Mouse (Mus musculus): ENCODE measurements around the gene Pard3.

The Pard3 gene

DNA sequence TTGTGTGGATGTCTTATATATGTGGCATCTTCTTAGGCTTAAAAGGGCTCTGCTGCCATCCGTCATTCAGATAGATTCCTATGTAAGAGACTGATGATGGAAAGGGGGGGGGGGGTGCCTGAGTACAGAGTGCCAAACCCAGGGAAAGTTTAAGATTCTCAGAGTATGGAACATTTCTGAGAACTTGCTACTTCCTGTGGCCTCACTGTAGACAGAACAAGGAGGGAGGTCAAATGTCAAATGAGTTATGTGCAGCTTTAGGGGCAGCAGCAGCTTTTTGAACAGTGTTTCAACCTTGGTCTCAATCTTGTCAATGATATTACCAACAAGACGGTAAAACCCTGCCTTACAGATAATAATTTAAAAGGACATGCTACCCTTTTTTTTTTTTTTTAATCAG lies 367.5 kb downstream of the Pard3 start:
- peaks cover 45% of the 10 kb centered on the region for H3K4me1 ChIP-seq (replicated peaks; ENCODE audit: low read depth, low read length)
- no peaks in the 10 kb centered on the region for H3K27me3 ChIP-seq (ENCODE audit: insufficient read depth, low read length)
- H3K9me3 ChIP-seq (ENCODE audit: low read length) = no peaks in the 10 kb centered on the region
- H3K36me3 ChIP-seq (ENCODE audit: insufficient read depth, low read length) = peaks cover 10% of the 10 kb centered on the region
- H3K4me3 ChIP-seq (replicated peaks; ENCODE audit: low read length) = no peak overlapping the region
- TF ChIP-seq NANOG (IDR thresholded peaks at IDR 0.05; ENCODE audit: borderline replicate concordance, low read length) (no peak), POU5F1 (IDR thresholded peaks at IDR 0.05; ENCODE audit: borderline replicate concordance, low read length) (no peak), CTCF (conservative IDR thresholded peaks at IDR 0.05; ENCODE audit: low read length) (no peak)

DNA sequence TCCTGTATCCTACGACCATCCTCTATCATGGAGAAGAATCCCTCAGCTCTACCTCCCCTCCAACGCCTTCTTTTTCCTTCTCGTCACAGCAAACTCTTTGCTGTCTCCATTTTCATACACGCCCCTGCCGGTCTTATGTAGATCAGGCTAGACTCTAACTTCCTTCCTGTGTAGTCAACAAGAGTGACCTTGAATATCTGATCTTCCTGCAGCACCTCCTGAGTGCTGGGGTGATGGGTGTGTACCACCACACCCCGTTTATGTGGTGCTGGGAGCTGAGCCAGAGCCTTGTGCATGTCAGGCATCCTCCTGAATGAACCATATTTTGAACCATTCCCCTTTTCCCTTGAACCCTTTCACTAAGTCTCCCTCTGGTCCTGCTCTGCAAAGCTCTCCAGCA lies 372.3 kb downstream of the Pard3 start:
- Histone ChIP-seq H3K9me3 (ENCODE audit: low read length) (no peaks in the 10 kb centered on the region), H3K4me3 (replicated peaks; ENCODE audit: low read length) (peak overlapping the region; percentile 1; the same call in 1 of the 2 replicates), H3K27me3 (ENCODE audit: insufficient read depth, low read length) (no peaks in the 10 kb centered on the region), H3K4me1 (replicated peaks; ENCODE audit: low read depth, low read length) (peaks cover 77% of the 10 kb centered on the region), H3K36me3 (ENCODE audit: insufficient read depth, low read length) (peaks cover 9% of the 10 kb centered on the region; the same call in 1 of the 2 replicates)
- TF ChIP-seq NANOG (IDR thresholded peaks at IDR 0.05; ENCODE audit: borderline replicate concordance, low read length) = peak; percentile 57; the same call in 1 of the 2 replicates
- no peak for TF ChIP-seq CTCF (conservative IDR thresholded peaks at IDR 0.05; ENCODE audit: low read length)
- no peak for TF ChIP-seq POU5F1 (IDR thresholded peaks at IDR 0.05; ENCODE audit: borderline replicate concordance, low read length)

DNA sequence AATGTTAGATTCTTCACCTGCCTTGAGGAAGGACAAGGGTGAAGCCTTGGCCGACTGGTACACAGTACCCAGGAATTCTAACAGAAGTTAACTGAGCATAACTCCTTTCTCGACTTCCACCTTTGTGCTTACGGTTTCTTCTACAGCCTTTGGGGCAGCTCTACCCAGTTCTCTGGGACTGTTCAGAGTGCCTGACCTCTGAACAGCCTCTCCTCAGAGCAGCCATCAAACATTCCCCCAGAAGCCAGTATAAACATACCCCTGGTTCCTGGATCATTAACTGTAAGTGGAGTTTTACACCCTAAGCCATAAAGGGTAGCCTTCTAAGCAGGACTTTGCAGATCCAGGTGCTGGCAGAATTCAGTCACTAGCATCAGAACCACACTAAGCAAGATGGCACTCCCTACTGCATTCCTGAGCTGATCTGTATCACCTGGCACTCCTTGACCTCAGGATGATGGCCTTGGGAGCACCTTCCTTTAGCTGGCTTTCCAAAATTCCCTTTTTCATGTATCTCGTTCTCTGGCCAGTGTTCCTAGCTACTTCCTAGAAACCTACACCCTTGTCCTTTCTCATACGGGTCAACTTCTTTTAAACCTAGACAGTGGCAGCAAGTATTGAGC lies 374.0 kb downstream of the Pard3 start:
- Histone ChIP-seq H3K9me3 (ENCODE audit: low read length) (no peaks in the 10 kb centered on the region), H3K4me1 (replicated peaks; ENCODE audit: low read depth, low read length) (peaks cover 84% of the 10 kb centered on the region), H3K4me3 (replicated peaks; ENCODE audit: low read length) (no peak overlapping the region), H3K36me3 (ENCODE audit: insufficient read depth, low read length) (peaks cover 6% of the 10 kb centered on the region; the same call in 1 of the 2 replicates), H3K27me3 (ENCODE audit: insufficient read depth, low read length) (no peaks in the 10 kb centered on the region)
- TF ChIP-seq NANOG (IDR thresholded peaks at IDR 0.05; ENCODE audit: borderline replicate concordance, low read length) = peak; percentile 48
- TF ChIP-seq POU5F1 (IDR thresholded peaks at IDR 0.05; ENCODE audit: borderline replicate concordance, low read length) = no peak

DNA sequence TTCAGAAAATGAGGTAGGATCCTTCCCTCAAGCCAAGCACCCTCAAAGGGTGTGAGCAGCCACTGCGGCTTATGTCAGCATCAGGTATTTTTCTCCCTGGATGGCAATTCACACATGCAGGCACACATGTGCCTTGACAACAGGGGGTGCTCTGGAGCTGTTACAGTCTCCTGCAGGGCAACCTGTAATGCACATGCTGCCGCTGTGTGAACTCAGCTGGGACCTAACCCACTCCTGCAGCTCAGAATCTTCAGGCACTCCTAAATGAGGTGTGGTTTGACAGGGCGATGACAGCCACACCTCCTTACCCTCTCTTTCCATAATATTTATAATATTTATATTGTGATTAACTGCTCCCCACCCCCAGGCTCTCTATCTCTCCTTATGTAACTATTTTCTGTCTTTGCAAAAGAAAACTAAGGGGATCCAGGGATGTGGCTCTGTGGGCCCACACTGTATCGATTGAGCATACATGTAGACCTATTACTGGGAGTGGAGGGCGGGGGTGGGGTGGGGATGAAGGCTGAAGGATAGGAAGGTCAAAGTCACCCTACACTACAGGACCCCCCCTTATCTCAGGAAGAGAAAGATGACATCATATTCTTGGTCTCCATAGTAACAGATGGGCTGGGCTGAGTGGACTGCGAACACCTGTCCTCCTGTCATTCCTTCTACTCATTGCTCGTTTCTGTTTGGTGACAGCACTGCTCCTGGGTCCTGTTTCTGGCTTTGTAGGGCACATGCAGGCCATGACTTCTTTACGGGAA lies 375.1 kb downstream of the Pard3 start:
- 0 out of 2 replicates have a peak, but pooled peaks cover 6% of the 10 kb centered on the region for H3K36me3 ChIP-seq (ENCODE audit: insufficient read depth, low read length)
- H3K9me3 ChIP-seq (ENCODE audit: low read length) = no peaks in the 10 kb centered on the region
- TF ChIP-seq CTCF (conservative IDR thresholded peaks at IDR 0.05; ENCODE audit: low read length) = no peak
- TF ChIP-seq NANOG (IDR thresholded peaks at IDR 0.05; ENCODE audit: borderline replicate concordance, low read length) = no peak
- TF ChIP-seq POU5F1 (IDR thresholded peaks at IDR 0.05; ENCODE audit: borderline replicate concordance, low read length) = no peak

DNA sequence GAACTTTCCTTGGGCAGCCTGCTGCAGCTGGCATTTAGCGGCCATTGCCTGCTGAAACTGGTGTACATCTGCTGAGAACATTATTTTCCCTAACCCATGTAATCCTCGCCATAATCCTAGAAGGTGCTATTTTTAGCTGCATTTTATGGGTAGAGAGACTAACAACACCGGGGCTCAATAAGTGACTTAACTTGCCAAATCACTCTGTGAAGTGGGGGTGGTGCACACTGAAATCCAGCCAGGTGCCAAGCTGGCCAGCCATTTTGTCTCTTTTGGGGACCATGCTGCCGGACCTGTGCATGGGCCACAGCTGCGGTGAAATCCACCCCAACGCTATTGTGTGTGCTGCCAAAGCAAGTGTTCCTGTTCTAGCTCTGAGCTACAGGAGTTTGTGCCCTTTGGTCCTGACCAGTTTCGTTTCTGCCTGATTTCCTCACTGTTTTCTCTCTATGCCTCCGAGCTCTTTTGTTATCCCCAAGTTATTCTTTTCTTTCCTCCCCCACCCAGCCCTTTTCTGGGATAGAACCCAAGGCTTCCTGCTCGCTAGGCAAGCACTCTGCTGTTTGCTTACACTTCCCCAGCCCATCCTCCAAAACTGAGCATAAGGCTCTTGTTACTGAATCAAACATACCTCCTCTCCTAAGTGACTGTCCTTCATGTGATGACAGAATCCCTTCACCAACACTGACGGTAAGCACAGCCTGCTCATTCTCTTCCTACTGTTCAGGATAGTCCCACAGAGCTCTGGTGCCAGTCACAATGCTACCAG lies 375.9 kb downstream of the Pard3 start:
- peak overlapping the region; percentile 47 for H3K4me3 ChIP-seq (replicated peaks; ENCODE audit: low read length)
- no peaks in the 10 kb centered on the region for H3K9me3 ChIP-seq (ENCODE audit: low read length)
- 0 out of 2 replicates have a peak, but pooled peaks cover 6% of the 10 kb centered on the region for H3K36me3 ChIP-seq (ENCODE audit: insufficient read depth, low read length)
- H3K27me3 ChIP-seq (ENCODE audit: insufficient read depth, low read length) = no peaks in the 10 kb centered on the region
- peaks cover 72% of the 10 kb centered on the region for H3K4me1 ChIP-seq (replicated peaks; ENCODE audit: low read depth, low read length)
- TF ChIP-seq CTCF (conservative IDR thresholded peaks at IDR 0.05; ENCODE audit: low read length) (no peak), POU5F1 (IDR thresholded peaks at IDR 0.05; ENCODE audit: borderline replicate concordance, low read length) (no peak), NANOG (IDR thresholded peaks at IDR 0.05; ENCODE audit: borderline replicate concordance, low read length) (no peak)

More for the DNA sequence above, 375.1 kb downstream of the Pard3 start:
- H3K27me3 ChIP-seq (ENCODE audit: insufficient read depth, low read length) = no peaks in the 10 kb centered on the region
- H3K4me3 ChIP-seq (replicated peaks; ENCODE audit: low read length) = no peak overlapping the region; the same call in 1 of the 2 replicates
- peaks cover 78% of the 10 kb centered on the region for H3K4me1 ChIP-seq (replicated peaks; ENCODE audit: low read depth, low read length)

DNA sequence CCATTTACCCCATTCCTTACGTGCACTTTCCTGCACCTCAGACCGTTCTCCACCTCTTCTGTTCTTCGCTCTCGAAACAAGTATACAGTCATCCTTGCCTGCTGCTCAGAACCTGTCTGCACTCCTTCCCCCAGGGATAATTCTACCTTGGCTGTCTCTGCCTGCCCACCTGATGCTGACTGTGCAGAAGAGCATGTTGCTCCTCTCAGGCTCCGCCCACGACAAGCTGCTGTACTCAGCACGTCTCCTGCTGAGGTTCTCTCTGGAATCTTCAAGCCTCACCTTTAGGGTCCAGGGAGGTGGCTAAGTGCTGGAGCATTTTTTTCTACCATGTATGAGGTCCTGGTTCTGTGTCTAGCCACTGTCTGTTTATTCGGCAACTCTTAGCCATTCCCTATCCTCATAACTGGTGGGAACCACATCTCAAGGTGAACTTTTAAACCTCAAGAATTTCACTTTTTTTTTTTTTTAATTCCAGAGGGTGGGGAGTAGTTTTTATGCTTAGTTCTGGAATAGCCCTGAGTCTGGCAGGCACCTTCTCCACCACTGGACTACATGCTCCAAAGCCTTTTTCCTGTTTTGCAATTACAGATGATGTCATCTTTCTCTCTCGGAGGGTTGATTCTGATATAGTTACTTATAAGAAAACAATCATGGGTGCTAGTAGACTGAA lies 376.6 kb downstream of the Pard3 start:
- Histone ChIP-seq H3K4me3 (replicated peaks; ENCODE audit: low read length) (peak overlapping the region; percentile 47), H3K27me3 (ENCODE audit: insufficient read depth, low read length) (no peaks in the 10 kb centered on the region), H3K36me3 (ENCODE audit: insufficient read depth, low read length) (0 out of 2 replicates have a peak, but pooled peaks cover 6% of the 10 kb centered on the region), H3K4me1 (replicated peaks; ENCODE audit: low read depth, low read length) (peaks cover 64% of the 10 kb centered on the region), H3K9me3 (ENCODE audit: low read length) (no peaks in the 10 kb centered on the region)
- TF ChIP-seq POU5F1 (IDR thresholded peaks at IDR 0.05; ENCODE audit: borderline replicate concordance, low read length) (no peak), NANOG (IDR thresholded peaks at IDR 0.05; ENCODE audit: borderline replicate concordance, low read length) (no peak), CTCF (conservative IDR thresholded peaks at IDR 0.05; ENCODE audit: low read length) (no peak)

DNA sequence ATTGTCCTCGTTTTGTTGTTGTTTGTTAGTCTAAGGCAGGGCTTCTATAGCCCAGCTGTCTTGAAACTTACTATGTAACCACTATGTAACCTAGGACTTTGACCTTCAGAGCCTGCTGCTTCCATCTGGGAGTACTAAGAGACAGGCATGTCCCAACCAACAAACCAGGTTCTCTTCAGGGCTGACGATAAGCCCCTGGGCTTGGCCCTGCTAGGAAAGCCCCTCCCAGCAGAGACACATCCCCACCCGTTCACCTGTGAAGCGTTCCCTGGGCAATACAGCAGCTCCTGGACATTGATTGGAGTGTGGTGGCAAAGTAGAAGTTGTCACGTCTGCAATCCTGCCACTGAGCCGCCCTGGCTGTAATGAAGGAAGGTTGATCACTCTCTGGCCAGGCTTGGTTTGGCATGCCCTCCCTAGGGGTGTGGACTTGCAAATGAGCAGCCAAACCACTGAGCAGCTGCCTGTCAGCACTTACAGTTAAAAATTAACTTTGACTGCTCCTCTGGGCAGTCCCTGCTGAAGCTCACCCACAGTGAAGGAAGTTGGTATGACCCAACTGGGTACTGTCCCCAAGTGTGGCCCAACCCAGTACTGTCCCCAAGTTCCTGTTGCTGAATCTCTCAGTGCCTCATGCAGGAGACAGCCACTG lies 377.3 kb downstream of the Pard3 start:
- Histone ChIP-seq H3K4me3 (replicated peaks; ENCODE audit: low read length) (peak overlapping the region; percentile 39; the same call in 1 of the 2 replicates), H3K4me1 (replicated peaks; ENCODE audit: low read depth, low read length) (peaks cover 58% of the 10 kb centered on the region), H3K36me3 (ENCODE audit: insufficient read depth, low read length) (0 out of 2 replicates have a peak, but pooled peaks cover 6% of the 10 kb centered on the region), H3K27me3 (ENCODE audit: insufficient read depth, low read length) (no peaks in the 10 kb centered on the region), H3K9me3 (ENCODE audit: low read length) (no peaks in the 10 kb centered on the region)
- TF ChIP-seq CTCF (conservative IDR thresholded peaks at IDR 0.05; ENCODE audit: low read length) (no peak), POU5F1 (IDR thresholded peaks at IDR 0.05; ENCODE audit: borderline replicate concordance, low read length) (no peak), NANOG (IDR thresholded peaks at IDR 0.05; ENCODE audit: borderline replicate concordance, low read length) (no peak)

All from E14TG2a.4 (cell line).